Mouse (Mus musculus): Measurements from ENCODE around the gene Xndc1.

DNA sequence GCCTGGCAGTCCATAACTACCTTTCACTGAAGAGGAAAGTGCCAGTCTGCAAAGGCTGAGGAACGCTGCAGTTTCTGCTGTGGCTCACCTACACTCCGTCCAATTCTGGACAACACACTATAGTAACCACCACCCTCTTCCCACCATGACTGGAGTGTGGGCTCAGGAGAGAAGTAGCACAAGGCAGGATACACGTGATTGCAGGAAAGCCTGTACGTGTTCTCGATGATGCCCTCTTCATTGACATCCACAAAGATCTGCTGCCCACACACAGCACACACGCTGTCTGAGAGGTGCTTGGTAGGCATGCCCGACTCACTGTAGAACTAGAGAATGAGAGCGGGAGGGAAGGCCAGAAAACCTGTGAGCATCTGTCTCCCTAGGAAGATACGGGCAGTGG is 41.5 kb upstream of the Xndc1 start:
- no peak for TF ChIP-seq CTCF (IDR thresholded peaks at IDR 0.05; ENCODE audit: low read depth)
- no peak for TF ChIP-seq EP300 (IDR thresholded peaks at IDR 0.05; ENCODE audit: low read depth)
